In the genomic region with DNA sequence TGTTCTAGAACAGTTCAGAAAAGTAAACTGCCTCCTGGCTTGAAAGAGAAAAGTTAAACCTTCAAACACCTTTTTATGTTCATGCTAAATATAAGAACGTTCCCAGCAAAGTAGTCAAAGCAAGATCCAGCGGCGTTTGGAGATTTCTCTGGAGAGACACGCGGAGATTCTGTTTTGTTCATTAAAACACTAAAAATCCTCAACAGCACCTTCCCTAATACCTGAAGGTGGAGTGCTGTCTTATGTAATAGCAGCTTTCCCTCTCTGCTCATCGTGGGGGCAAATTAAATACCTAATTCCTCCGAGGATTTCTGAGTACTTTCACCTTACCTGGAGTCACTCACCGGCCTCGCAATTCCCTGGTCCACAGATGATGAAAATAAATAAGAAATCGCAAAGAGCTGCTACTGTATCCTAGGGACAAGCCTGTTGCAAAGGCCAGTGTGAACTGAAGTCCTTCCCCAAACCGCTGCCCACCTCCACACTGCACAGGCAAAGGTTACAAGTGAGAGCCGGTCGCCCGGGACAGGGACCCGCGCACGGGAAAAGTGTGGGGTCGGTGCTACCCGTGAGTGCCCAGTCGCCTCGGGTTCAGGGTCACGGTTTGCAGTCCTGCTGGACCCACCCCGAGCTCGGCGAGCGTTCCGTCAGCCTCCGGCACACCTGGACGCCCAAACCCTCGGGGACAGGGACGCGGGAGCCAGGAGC, we compare ENCODE assay signal across 8 mouse cellular contexts. TPM values are rescaled to one million over a fixed set of nuclear protein-coding genes. Genes with fewer than 3 reads are reported as not detected.
DNase-seq lines count a peak whose midpoint lies in the region; ATAC-seq and TF ChIP-seq lines count a peak whose summit lies in the region.

No protein-coding gene starts in this region.

- TF ChIP-seq EP300 in liver, postnatal 0 days (IDR thresholded peaks at IDR 0.05; ENCODE audit: low read depth): no peak

- TF ChIP-seq CTCF in cerebellum, adult 2 months (IDR thresholded peaks at IDR 0.05; ENCODE audit: borderline replicate concordance, insufficient read depth, low read depth, low read length): no peak
- no peak for TF ChIP-seq CTCF in lung, embryonic 14.5 days (IDR thresholded peaks at IDR 0.05; ENCODE audit: low read depth)
- no peak for TF ChIP-seq CTCF in liver, postnatal 0 days (IDR thresholded peaks at IDR 0.05; ENCODE audit: low read depth)

- 6% methylated on average over 32 of the region's 32 CpGs for WGBS in cerebellum, adult 2 months
- WGBS in lung, embryonic 14.5 days: 1% methylated on average over 32 of the region's 32 CpGs
- 2% methylated on average over 32 of the region's 32 CpGs for WGBS in hindbrain, embryonic 10.5 days
- WGBS in liver, postnatal 0 days (ENCODE audit: insufficient replicate concordance): 5% methylated on average over 32 of the region's 32 CpGs

- H3K9ac ChIP-seq in lung, embryonic 14.5 days: peak overlapping the region; percentile 87
- H3K9ac ChIP-seq in liver, postnatal 0 days (replicated peaks): peak overlapping the region; percentile 45; the same call in 1 of the 2 replicates

- no peaks in the 10 kb centered on the region for H3K4me1 ChIP-seq in cerebellum, adult 2 months (ENCODE audit: control insufficient read depth, insufficient read depth, low read length)
- peaks cover 23% of the 10 kb centered on the region for H3K4me1 ChIP-seq in lung, embryonic 14.5 days (ENCODE audit: insufficient read depth)
- peaks cover 44% of the 10 kb centered on the region for H3K4me1 ChIP-seq in hindbrain, embryonic 10.5 days (replicated peaks)
- H3K4me1 ChIP-seq in liver, postnatal 0 days (ENCODE audit: insufficient read depth): peaks cover 10% of the 10 kb centered on the region

- ATAC-seq in lung, embryonic 14.5 days (ENCODE audit: insufficient read depth): peak; percentile 12
- peak; percentile 48; the same call in 1 of the 2 replicates for ATAC-seq in liver, postnatal 0 days
- ATAC-seq in frontal cortex, adult (ENCODE audit: low TSS enrichment): no peak

- H3K27ac ChIP-seq in cerebellum, adult 2 months (ENCODE audit: insufficient read depth, low read length): no peak overlapping the region
- H3K27ac ChIP-seq in lung, embryonic 14.5 days (ENCODE audit: low read depth): peak overlapping the region; percentile 65; the same call in 1 of the 2 replicates
- peak overlapping the region; percentile 92 for H3K27ac ChIP-seq in hindbrain, embryonic 10.5 days
- no peak overlapping the region for H3K27ac ChIP-seq in liver, postnatal 0 days (ENCODE audit: low read depth)

- peak in 1 of 2 experiments; percentile 19 for DNase-seq in cerebellum, adult 2 months
- no peak for DNase-seq in cerebellum, adult 11 months
- peak; percentile 28 for DNase-seq in lung, embryonic 14.5 days
- no peak for DNase-seq in lung, postnatal 14 days
- DNase-seq in hindbrain, embryonic 10.5 days (ENCODE audit: low spot score): no peak
- peak; percentile 32 for DNase-seq in liver, postnatal 0 days
- DNase-seq in adrenal gland, adult (ENCODE audit: inconsistent age in 2 of 2, low spot score in 1 of 2): no peak

- peak overlapping the region; percentile 48 for H3K4me3 ChIP-seq in cerebellum, adult 2 months (replicated peaks; ENCODE audit: insufficient read depth, low read depth, low read length)
- H3K4me3 ChIP-seq in lung, embryonic 14.5 days (ENCODE audit: low read depth, low read length): peak overlapping the region; percentile 77
- H3K4me3 ChIP-seq in hindbrain, embryonic 10.5 days: peak overlapping the region; percentile 76
- peak overlapping the region; percentile 55 for H3K4me3 ChIP-seq in liver, postnatal 0 days (ENCODE audit: low read depth, low read length)

- no peak for TF ChIP-seq POLR2A in cerebellum, adult 2 months (IDR thresholded peaks at IDR 0.05; ENCODE audit: borderline replicate concordance, insufficient read depth, low read length)

- H3K9me3 ChIP-seq in lung, embryonic 14.5 days (ENCODE audit: low read depth, low read length): no peaks in the 10 kb centered on the region
- no peaks in the 10 kb centered on the region for H3K9me3 ChIP-seq in hindbrain, embryonic 10.5 days
- no peaks in the 10 kb centered on the region for H3K9me3 ChIP-seq in liver, postnatal 0 days (ENCODE audit: low read length)

- no peaks in the 10 kb centered on the region for H3K36me3 ChIP-seq in lung, embryonic 14.5 days (ENCODE audit: insufficient read depth)
- H3K36me3 ChIP-seq in hindbrain, embryonic 10.5 days: no peaks in the 10 kb centered on the region
- H3K36me3 ChIP-seq in liver, postnatal 0 days (replicated peaks; ENCODE audit: insufficient read depth, low read length): no peaks in the 10 kb centered on the region

- peak overlapping the region; percentile 90 for H3K4me2 ChIP-seq in lung, embryonic 14.5 days
- peak overlapping the region; percentile 89 for H3K4me2 ChIP-seq in liver, postnatal 0 days (ENCODE audit: low read depth, low read length)

- no peaks in the 10 kb centered on the region; the same call in 1 of the 2 replicates for H3K27me3 ChIP-seq in cerebellum, adult 2 months (ENCODE audit: control insufficient read depth, insufficient read depth, low read length)
- H3K27me3 ChIP-seq in lung, embryonic 14.5 days (ENCODE audit: insufficient read depth, low read length): no peaks in the 10 kb centered on the region
- peaks cover 27% of the 10 kb centered on the region for H3K27me3 ChIP-seq in hindbrain, embryonic 10.5 days (ENCODE audit: insufficient read depth, poor library complexity, severe bottlenecking)
- peaks cover 22% of the 10 kb centered on the region for H3K27me3 ChIP-seq in liver, postnatal 0 days (ENCODE audit: insufficient read depth, low read length)

RNA-seq across cellular contexts. Expression of gene Serpine2, which starts 3.1 kb away (rescaled TPM):
- 120 and 141 TPM in 2 replicates for polyA plus RNA-seq in cerebellum, adult 2 months (2012; rRNA removed)
- polyA plus RNA-seq in lung, embryonic 14.5 days (2014; fragmentation: Nextera tagmentation; extraction: Ambion mirVana): 341 and 345 TPM in 2 replicates
- polyA plus RNA-seq in hindbrain, embryonic 10.5 days (2016; fragmentation: Nextera tagmentation; extraction: Ambion mirVana): 68.2 and 70.8 TPM in 2 replicates
- polyA plus RNA-seq in liver, postnatal 0 days (2015; fragmentation: Nextera tagmentation; extraction: Ambion mirVana): 9.3 and 9.4 TPM in 2 replicates

Comparison
In these comparisons a context has a peak if more than half of its experiments do, and no peak if none do; other contexts are left out.
1. DNase-seq: peak in lung, embryonic 14.5 days (single experiment) and liver, postnatal 0 days (single experiment); none in cerebellum, adult 11 months (single experiment), lung, postnatal 14 days (single experiment), hindbrain, embryonic 10.5 days (single experiment) and adrenal gland, adult (0 of 2).
2. H3K27ac ChIP-seq: peak in lung, embryonic 14.5 days (single experiment) and hindbrain, embryonic 10.5 days (single experiment); none in cerebellum, adult 2 months (single experiment) and liver, postnatal 0 days (single experiment).
3. Peak in every context shown above with its lines, with median percentiles within 50 percentile points of each other: H3K4me3 ChIP-seq.